13 mouse cellular contexts compared by ENCODE assay signal in the genomic region with DNA sequence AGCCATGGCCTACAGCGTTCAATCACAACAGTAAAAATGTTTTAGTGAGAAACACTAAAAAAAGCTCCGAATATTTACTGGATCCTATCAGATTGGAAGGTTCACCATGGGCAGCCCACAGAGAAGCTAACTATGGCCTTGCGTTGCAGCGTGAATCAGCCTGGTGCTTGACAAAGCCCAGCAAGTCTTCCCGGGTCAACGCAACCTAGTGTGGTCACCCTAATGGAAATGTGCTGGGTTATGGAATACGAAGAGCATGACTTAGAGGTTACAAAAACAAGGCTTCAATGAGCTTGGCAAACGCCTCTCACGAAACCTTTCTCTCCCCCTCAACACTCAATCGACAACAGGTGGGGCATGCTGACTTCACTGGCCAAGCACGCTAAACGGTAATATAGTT.
"Had no signal": no experiment of that assay in that cellular context is flagged by ENCODE, and none has a peak within 500 bp of the region (broad histone marks: within the 10 kb centered on the region; RNA-seq: fewer than 3 reads in every experiment).

No protein-coding gene starts in this region.

- H3K9me3 ChIP-seq: limb, embryonic 10.5 days; liver, embryonic 13.5 days; midbrain, embryonic 12.5 days; neural tube, embryonic 13.5 days had no signal

- H3K4me2 ChIP-seq: liver, embryonic 13.5 days; midbrain, embryonic 12.5 days; neural tube, embryonic 13.5 days had no signal

- DNase-seq: kidney, adult 9 months; kidney, postnatal 4 days; liver, embryonic 13.5 days; right cerebral cortex, postnatal 14 days; thymus, postnatal 36 days had no signal

- H3K9ac ChIP-seq: liver, embryonic 13.5 days; liver, postnatal 0 days; midbrain, embryonic 12.5 days; neural tube, embryonic 13.5 days had no signal

- H3K27me3 ChIP-seq: liver, embryonic 13.5 days; midbrain, embryonic 12.5 days; neural tube, embryonic 13.5 days had no signal

- H3K4me3 ChIP-seq: layer of hippocampus, adult 2 months; limb, embryonic 10.5 days; liver, embryonic 13.5 days; midbrain, embryonic 12.5 days; neural tube, embryonic 13.5 days had no signal

- H3K27ac ChIP-seq: kidney, postnatal 0 days; limb, embryonic 10.5 days; liver, embryonic 13.5 days had no signal

- H3K36me3 ChIP-seq: limb, embryonic 10.5 days; liver, embryonic 13.5 days; midbrain, embryonic 12.5 days; neural tube, embryonic 13.5 days had no signal

- H3K4me1 ChIP-seq: liver, embryonic 13.5 days had no signal

- ATAC-seq: intestine, embryonic 16.5 days; midbrain, embryonic 16.5 days had no signal
